Mouse (Mus musculus): ENCODE data around the gene Mtrr. TPM values are rescaled to one million over a fixed set of nuclear protein-coding genes. Genes with fewer than 3 reads are reported as not detected.

Mtrr gene
- polyA plus RNA-seq (2011; ENCODE audit: insufficient read depth, insufficient read length, low read depth, missing spikeins) = 28.3 and 35.3 TPM in 2 replicates

DNA sequence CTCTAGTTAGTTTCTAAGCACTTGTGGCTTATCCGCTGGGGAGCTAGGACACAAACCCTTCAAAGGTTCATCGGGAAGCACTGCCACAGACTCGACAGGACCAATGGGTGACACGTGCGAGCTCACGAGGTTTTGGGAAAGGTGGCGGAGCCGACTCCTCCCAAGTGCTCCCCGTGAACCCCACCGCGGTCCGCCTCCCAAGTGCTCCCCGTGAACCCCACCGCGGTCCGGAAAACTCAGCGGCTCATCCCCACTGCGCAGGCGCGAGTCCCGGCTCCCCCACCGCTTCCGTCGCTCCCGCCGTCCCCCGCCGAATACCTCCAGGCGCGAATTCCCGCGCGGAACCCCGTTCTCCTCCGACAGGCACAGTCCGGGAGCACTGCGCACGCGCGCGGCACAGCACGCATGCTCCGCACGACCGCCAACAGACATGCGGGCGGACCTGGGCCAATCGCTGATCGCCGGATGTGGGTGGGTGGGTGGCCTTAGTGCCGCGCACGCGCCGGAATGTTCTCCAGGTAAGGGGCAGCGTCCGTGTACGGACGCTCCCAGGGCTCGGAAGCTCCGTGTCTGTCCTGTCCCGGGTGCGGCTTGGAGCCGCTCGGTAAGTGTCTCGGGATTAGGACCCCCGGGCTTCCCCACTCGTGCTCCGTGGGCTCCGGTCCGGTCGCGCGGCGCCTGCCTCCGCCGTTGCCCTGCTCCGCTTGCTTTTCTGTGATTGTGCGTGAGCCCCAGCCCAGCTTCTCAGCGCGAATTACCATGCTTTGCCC is at the start of gene Mtrr, which contains the start of gene Fastkd3:
TSS of gene Mtrr (minus strand) at position 403 of the 770 bp plus-strand sequence.
TSS of gene Fastkd3 (plus strand) at position 488 of the 770 bp plus-strand sequence.
- Histone ChIP-seq H3K27ac (ENCODE audit: insufficient read depth, low read length) (peak within 1 kb of the TSS; percentile 16; the same call in 1 of the 2 replicates), H3K36me3 (ENCODE audit: control insufficient read depth, insufficient read depth, low read length, poor library complexity, severe bottlenecking) (peaks cover 45% of the 10 kb centered on the region), H3K4me1 (ENCODE audit: control insufficient read depth, insufficient read depth, low read length) (peaks cover 2% of the 10 kb centered on the region), H3K9me3 (replicated peaks; ENCODE audit: control insufficient read depth, insufficient read depth, low read length, poor library complexity, severe bottlenecking) (no peaks in the 10 kb centered on the region), H3K27me3 (ENCODE audit: control insufficient read depth, insufficient read depth, low read length, poor library complexity, severe bottlenecking) (no peaks in the 10 kb centered on the region), H3K9ac (ENCODE audit: low read depth, poor library complexity, severe bottlenecking) (peak within 1 kb of the TSS; percentile 86), H3K4me3 (ENCODE audit: low read depth, low read length) (peak within 1 kb of the TSS; percentile 95)
- TF ChIP-seq EP300 (IDR thresholded peaks at IDR 0.05; ENCODE audit: insufficient read depth, low read depth, low read length) (0 out of 2 replicates have a peak, but pooled peaks have one; percentile 30), POLR2A (IDR thresholded peaks at IDR 0.05; ENCODE audit: insufficient read depth, low read length) (peak; percentile 43), CTCF (IDR thresholded peaks at IDR 0.05; ENCODE audit: low read depth, low read length) (no peak)

DNA sequence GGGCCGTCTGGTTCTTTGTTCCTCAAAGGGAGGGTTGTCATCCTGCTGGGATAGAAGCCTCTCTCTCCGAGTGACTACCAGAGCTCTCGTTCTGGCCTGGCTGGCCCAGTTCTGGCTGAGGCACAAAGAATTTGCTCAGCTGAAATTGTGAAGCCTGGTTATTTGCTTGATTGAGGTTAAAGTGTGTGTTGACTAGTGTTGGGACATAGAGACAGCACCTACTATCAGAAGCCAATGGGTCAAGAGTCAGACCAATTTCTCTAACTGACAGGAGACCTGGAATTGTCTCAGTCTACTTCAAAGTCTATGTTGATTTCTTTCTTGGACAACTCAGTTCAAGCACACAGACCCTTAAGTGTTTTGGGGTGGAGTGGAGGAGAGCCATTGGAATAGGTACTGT is 45.1 kb upstream of the Mtrr start:
- Histone ChIP-seq H3K4me3 (ENCODE audit: low read depth, low read length) (no peak overlapping the region), H3K36me3 (ENCODE audit: control insufficient read depth, insufficient read depth, low read length, poor library complexity, severe bottlenecking) (no peaks in the 10 kb centered on the region), H3K9me3 (replicated peaks; ENCODE audit: control insufficient read depth, insufficient read depth, low read length, poor library complexity, severe bottlenecking) (no peaks in the 10 kb centered on the region), H3K4me1 (ENCODE audit: control insufficient read depth, insufficient read depth, low read length) (no peaks in the 10 kb centered on the region), H3K27ac (ENCODE audit: insufficient read depth, low read length) (no peak overlapping the region), H3K9ac (ENCODE audit: low read depth, poor library complexity, severe bottlenecking) (no peak overlapping the region), H3K27me3 (ENCODE audit: control insufficient read depth, insufficient read depth, low read length, poor library complexity, severe bottlenecking) (no peaks in the 10 kb centered on the region)
- no peak for TF ChIP-seq POLR2A (IDR thresholded peaks at IDR 0.05; ENCODE audit: insufficient read depth, low read length)
- no peak for TF ChIP-seq CTCF (IDR thresholded peaks at IDR 0.05; ENCODE audit: low read depth, low read length)
- TF ChIP-seq EP300 (IDR thresholded peaks at IDR 0.05; ENCODE audit: insufficient read depth, low read depth, low read length) = no peak

DNA sequence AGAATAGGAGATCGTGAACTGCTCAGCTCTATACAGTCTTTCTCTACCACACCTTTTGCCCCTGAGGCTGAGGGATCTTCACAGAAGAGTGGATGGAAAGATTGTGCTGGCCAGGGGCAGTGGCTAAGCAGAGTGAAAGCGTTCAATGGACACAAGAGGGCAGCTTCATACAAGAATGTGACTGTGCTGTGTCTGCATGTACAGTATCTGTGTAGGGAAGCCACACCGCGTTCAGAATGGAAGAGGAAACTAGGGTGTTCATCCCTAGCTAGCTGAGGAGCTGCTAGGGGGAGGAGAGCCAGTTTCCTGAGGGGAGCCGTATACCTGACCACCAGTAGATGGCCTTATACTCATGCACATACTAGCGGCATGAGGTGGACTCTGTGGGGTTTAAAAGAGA is 40.8 kb upstream of the Mtrr start:
- Histone ChIP-seq H3K4me1 (ENCODE audit: control insufficient read depth, insufficient read depth, low read length) (no peaks in the 10 kb centered on the region), H3K9me3 (replicated peaks; ENCODE audit: control insufficient read depth, insufficient read depth, low read length, poor library complexity, severe bottlenecking) (no peaks in the 10 kb centered on the region), H3K27me3 (ENCODE audit: control insufficient read depth, insufficient read depth, low read length, poor library complexity, severe bottlenecking) (no peaks in the 10 kb centered on the region), H3K9ac (ENCODE audit: low read depth, poor library complexity, severe bottlenecking) (no peak overlapping the region), H3K27ac (ENCODE audit: insufficient read depth, low read length) (no peak overlapping the region), H3K36me3 (ENCODE audit: control insufficient read depth, insufficient read depth, low read length, poor library complexity, severe bottlenecking) (no peaks in the 10 kb centered on the region), H3K4me3 (ENCODE audit: low read depth, low read length) (no peak overlapping the region)
- TF ChIP-seq EP300 (IDR thresholded peaks at IDR 0.05; ENCODE audit: insufficient read depth, low read depth, low read length) (no peak), POLR2A (IDR thresholded peaks at IDR 0.05; ENCODE audit: insufficient read depth, low read length) (no peak), CTCF (IDR thresholded peaks at IDR 0.05; ENCODE audit: low read depth, low read length) (no peak)

DNA sequence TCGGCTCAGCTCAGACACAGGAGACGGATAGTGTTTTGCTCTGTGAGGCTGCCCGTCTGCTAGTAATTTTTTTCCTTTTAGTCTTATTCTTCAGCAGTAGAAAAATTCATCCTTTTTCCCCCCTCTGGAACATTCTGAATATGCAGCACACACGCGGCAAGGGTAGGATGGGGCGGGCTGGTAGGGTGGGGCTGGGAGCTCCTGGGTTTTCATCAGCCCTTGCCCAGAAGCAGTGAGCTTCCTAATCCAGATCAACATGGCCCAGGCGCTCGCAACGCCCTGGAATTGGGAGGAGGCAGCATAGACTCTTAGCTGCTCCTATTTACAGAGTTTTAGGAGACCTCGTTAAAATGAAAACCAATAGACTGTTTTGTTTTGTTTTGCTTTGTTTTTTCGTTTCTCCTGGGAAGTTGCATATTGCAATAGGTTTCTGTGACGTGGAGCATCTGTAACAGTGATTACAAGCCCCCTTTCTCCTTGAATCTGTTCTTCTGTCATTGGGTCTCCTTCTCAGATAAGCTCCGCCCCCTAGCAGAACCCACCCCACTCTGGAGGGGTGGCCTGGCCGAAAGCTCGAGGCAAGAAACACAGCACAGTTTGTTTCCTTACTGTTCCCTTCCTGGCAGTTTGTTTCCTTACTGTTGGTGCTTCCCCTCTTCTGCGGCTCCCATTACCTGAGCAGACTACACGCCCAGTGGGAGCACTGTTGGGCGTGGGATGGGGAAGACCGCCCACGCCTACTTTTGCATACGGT is 25.9 kb upstream of the Mtrr start:
- H3K36me3 ChIP-seq (ENCODE audit: control insufficient read depth, insufficient read depth, low read length, poor library complexity, severe bottlenecking) = no peaks in the 10 kb centered on the region
- H3K9me3 ChIP-seq (replicated peaks; ENCODE audit: control insufficient read depth, insufficient read depth, low read length, poor library complexity, severe bottlenecking) = no peaks in the 10 kb centered on the region
- no peak for TF ChIP-seq EP300 (IDR thresholded peaks at IDR 0.05; ENCODE audit: insufficient read depth, low read depth, low read length)
- TF ChIP-seq CTCF (IDR thresholded peaks at IDR 0.05; ENCODE audit: low read depth, low read length) = no peak
- no peak for TF ChIP-seq POLR2A (IDR thresholded peaks at IDR 0.05; ENCODE audit: insufficient read depth, low read length)
- no peak overlapping the region for H3K4me3 ChIP-seq (ENCODE audit: low read depth, low read length)
- H3K4me1 ChIP-seq (ENCODE audit: control insufficient read depth, insufficient read depth, low read length) = no peaks in the 10 kb centered on the region
- H3K27ac ChIP-seq (ENCODE audit: insufficient read depth, low read length) = no peak overlapping the region
- H3K9ac ChIP-seq (ENCODE audit: low read depth, poor library complexity, severe bottlenecking) = no peak overlapping the region
- no peaks in the 10 kb centered on the region for H3K27me3 ChIP-seq (ENCODE audit: control insufficient read depth, insufficient read depth, low read length, poor library complexity, severe bottlenecking)

DNA sequence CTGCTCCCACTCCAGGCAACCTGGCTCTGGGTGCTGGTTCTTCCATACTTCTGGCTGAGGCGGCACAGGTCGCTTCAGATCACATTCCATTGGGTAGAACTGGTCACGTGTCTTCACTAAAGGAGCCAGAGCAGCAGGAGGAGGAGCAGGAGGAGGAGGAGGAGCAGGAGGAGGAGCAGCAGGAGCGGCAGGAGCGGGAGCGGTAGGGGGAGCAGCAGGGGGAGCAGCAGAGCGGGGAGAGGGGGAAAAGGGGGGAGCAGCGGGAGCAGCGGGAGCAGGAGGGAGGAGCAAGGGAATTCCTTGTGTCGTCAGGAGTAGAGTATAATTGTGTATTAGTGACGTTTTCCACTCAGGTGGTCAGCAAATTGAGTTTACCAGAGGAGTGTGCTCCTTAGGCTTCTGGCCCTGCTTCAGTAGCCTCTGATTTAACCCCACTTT is 23.8 kb upstream of the Mtrr start:
- TF ChIP-seq POLR2A (IDR thresholded peaks at IDR 0.05; ENCODE audit: insufficient read depth, low read length) (no peak), EP300 (IDR thresholded peaks at IDR 0.05; ENCODE audit: insufficient read depth, low read depth, low read length) (no peak), CTCF (IDR thresholded peaks at IDR 0.05; ENCODE audit: low read depth, low read length) (no peak)
- Histone ChIP-seq H3K27ac (ENCODE audit: insufficient read depth, low read length) (no peak overlapping the region), H3K27me3 (ENCODE audit: control insufficient read depth, insufficient read depth, low read length, poor library complexity, severe bottlenecking) (no peaks in the 10 kb centered on the region), H3K4me3 (ENCODE audit: low read depth, low read length) (0 out of 2 replicates have a peak overlapping the region, but pooled peaks have one; percentile 26), H3K36me3 (ENCODE audit: control insufficient read depth, insufficient read depth, low read length, poor library complexity, severe bottlenecking) (no peaks in the 10 kb centered on the region), H3K4me1 (ENCODE audit: control insufficient read depth, insufficient read depth, low read length) (no peaks in the 10 kb centered on the region), H3K9ac (ENCODE audit: low read depth, poor library complexity, severe bottlenecking) (no peak overlapping the region), H3K9me3 (replicated peaks; ENCODE audit: control insufficient read depth, insufficient read depth, low read length, poor library complexity, severe bottlenecking) (no peaks in the 10 kb centered on the region)
